Mouse (Mus musculus) embryo, embryonic 10.5 days (tissue): ENCODE data around the gene Atp6v0a4.

Source experiments
- DNase-seq: peaks from one replicate; pipeline ENCODE4 v3.0.0-alpha.2; 2015; ENCODE audit warnings: low spot score

Atp6v0a4 gene

DNA sequence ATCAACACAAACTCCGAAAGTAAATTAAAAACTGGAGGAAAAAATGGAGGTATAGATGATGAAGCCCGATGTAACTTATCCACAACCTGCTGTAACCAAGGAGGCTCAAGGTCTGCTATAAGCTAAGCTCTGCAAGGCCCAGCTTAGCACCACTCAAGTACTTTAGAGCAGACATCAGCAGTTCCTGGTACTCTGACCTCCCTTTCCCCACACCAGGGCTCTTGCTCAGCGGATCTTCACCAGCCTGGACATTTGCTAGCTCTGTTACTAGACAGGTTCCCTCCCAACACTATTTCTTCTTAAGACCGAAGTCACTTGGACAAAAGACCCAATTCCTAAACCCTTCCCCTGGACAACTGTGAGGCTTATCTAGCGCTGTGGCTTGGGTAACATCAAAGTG is 496 bp upstream of the Atp6v0a4 start:
- DNase-seq = no peak

- no peak for DNase-seq
Observed at GRCm38 (mm10) chr6:38123471-38124206, 747 bp downstream of the Atp6v0a4 start.

DNA sequence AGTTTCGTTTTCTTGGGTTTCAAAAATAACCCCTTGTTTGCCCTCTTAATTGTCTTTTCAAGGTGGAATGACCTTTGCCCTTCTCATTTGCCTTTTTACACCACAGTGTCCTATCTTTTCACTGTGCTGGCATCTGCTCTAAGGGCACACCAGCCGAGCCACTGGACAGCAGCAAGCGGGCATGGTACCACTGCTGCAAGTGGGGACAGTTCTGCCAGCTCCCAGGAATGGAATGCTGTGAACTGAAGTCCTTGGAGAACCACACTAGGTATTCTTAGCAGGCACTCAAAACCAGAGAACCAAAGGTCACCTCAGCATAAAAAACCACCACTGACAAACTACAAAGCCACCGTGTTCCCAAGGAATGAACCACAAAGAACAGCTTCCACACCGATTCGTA is 1.6 kb downstream of the Atp6v0a4 start:
- no peak for DNase-seq

DNA sequence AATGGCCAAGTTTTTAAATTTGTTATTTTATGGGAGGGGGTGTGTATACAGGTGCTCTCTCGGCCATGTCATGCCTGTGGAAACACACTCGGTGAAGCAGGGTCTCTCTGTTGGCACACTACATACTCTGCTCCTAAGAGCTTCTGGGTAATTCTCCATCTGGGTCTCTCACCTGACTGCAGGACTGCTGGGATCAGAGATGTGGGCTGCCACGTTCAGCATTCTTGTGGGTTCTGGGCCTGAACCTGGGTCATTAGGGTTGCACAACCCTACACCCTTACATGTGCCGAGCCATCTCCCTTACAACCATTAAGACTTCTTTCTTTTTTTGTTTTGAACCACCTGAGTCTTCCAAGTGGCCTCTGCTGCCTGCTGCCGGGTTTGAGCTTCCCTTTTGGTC is 2.5 kb downstream of the Atp6v0a4 start:
- no peak for DNase-seq

DNA sequence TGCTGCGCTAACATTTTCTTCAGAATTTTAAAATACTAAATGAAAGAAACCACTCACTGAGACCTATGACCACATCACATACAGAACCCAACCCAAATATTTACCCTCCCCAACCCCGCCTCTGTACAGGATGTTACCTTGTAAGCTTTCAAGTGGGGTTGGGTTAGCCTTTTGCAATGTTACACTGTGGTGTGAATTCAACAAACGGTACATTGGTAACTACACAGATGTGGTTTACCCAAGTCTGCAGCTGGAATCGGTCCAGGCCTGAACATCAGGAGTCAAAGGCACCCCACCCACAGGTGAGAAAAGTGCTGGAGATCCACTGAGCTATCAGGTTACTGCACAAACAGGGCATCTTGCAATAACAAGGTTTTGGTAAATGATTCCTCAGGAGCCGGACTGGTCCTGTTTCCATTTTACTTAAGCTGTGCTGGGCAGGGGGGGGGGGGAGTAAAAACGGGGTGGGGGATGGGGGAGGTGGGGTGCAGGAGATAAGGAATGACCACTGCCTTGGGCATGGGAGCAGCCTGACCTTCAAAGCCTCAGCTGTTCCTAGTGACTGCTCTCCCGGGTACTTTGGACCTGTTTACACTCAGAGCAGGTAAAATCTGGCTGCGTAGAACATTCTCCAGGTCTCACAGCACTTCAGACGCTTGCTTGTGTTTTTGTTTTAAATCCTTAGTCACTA is 3.6 kb downstream of the Atp6v0a4 start:
- DNase-seq = no peak

DNA sequence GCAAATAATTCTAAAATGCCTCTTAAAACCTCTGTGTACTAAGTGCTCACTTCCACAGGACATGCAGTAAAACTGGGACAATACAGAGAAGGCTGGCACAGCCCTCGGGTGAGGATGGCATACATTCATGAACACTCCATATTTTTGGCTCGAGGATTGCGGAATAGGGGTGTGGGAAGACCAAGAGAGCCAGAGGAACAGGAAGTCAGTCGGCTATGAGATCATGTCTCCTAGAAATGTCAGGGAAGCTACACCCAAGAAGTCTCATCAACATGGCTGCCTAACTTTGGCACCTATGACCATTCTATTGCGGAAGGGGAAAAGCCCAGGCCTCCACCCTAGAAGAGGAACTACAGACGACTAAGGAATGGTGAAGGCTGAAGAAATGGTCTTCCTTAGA is 6.0 kb downstream of the Atp6v0a4 start:
- DNase-seq = no peak

DNA sequence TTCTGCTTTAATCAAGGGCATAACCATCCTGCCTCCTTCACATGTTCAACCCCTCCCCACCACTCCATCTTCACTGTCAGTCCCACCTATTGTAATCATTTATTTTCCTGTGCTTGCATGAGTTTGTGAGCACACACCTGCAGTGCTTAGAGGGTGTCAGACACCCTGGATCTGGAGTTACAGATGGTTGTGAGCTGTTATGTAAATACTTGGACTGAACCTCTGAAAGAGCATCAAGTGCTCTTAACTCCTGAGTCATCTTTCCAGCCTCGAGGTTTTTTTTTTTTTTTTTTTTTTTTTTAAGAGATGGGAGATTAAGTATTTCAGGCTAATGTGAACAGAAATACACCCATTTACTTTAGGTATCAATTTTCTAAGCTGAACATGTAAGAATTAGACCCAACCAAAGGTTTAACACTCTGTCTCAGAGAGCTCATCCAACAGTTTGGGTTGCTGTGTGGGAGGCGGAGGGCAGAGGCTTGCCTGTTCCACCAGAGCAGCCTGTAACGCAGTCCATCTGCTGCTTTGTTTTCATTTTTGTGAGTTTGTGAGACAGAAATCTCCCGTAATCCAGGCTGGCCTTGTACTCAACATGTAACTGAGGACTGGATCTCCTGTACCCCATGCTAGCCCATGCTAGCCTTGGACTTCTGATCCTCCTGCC is 8.1 kb downstream of the Atp6v0a4 start:
- DNase-seq = peak; percentile 8

DNA sequence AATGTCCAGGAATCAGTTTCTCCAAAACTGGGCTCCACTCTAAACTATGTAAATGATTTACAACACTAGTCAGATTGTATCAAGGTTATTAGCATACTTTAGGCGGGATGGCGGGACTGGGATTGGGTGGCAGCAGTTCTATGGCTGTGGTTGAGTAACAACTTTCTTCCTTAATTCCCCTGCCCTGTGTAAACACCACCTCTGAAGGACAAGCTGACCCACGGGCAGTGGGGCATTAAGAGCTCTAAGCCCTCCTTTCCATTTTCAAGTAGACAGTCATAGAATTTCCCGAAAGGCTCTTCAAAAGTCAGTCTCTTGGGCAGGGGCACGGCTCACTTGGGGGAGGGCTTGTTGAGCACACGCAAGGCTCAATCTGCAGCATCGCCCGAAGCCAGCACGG is 13.5 kb downstream of the Atp6v0a4 start:
- no peak for DNase-seq

GRCm38 (mm10) chr6:38109871-38110270 is 14.5 kb downstream of the Atp6v0a4 start:
- peak; percentile 6 for DNase-seq

DNA sequence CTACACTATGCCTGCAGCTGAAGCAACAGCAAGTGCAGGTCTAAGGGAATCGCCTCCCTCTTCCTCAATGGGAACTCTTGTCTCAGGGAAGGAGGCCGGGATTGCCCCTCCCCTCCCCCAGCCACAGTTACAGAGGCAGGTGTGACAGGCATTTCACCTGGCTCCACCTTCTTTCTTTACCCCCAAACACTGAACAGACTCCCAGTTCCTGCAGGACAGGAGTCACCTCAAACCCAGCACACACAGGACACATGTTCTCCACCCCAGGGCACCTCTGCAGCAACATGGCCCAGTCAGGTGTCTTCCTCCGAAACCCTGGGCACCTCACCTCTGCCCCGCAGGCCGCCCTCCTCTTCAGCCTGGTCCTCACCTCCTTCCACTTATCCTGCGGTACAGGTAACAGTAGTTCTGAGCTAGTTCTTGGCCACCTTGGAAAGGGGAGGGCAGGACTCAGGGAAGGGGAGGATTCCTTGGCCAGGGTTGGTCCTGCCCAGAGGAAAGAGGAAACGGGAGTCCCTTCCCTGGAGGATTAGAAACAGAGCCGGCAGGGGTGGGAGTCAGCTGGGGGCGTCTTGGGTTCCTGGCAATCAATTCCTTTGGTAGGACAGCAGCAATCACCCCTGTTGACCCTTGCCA is 15.1 kb downstream of the Atp6v0a4 start, which contains the start of gene Tmem213:
TSS of gene Tmem213 (plus strand) at position 96 of the 636 bp plus-strand sequence.
- no peak for DNase-seq

- DNase-seq = no peak
Observed at GRCm38 (mm10) chr6:38108449-38108848, 15.9 kb downstream of the Atp6v0a4 start.

DNA sequence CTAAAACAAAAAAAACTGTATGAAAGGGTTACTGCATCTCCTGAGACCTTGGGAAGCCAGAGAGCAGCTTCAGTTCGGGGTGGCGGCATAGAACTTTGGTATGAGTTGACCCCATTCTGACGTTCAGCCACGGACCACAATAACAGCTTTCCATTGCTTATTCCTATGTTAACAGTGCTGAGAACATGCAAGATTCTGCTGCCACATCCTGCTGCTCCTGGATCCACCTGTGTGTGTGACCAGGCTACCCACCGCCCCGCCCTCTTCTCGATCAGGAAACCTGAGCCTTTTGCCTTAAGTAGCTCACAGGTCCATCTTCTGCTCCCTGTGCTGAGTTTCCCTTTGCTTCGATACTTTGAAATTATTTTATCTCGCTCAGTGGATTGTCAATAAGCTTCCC is 18.5 kb downstream of the Atp6v0a4 start:
- no peak for DNase-seq

- DNase-seq = no peak
Observed at GRCm38 (mm10) chr6:38103775-38104174, 20.6 kb downstream of the Atp6v0a4 start.

DNA sequence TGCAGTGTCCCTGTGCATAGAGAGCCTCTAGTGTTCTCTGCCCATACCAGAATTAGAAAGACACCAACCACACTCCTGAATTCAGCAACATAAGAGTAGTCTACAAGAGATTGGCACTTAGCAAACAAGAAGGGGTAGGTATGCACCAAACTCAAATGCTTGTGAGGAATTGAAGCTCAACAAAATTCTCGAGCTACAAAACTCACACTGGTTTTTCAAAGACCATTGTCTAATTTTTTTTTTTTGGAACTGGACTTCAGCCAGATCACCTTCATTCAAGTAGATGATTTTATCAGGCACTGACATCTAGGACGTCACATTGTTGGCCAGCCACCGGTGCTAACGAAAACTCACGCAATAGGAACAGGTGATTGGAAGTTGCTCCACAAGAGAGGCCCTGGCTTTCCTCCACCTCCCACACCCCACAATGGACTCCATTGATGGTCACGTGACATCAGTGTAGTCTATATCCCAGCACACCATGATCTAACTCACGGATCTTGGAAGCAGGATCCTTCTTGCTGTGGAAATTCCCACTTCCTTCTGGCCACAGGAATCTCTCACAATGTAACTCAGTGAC is 22.1 kb downstream of the Atp6v0a4 start:
- DNase-seq = no peak

DNA sequence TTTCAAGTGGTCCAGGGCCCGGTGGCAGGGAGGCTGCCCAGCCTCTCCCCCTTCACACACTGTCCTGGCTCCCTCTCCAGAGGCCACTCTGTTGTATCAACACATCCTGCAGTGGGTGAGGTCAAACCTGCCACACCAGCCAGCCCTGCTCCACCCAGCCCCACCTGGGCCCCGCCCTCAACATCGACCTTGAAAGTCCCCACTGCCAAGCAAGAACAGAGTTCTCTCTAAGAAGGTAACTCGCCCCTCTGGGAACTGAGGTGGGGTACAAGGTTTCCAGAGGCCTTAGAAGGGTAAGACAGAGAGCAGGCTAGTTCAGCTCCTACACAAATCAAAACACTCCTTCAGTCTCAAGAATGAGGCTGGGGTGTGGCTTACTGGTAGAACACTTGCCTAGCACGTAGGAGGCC is 27.4 kb downstream of the Atp6v0a4 start:
- DNase-seq = no peak

DNA sequence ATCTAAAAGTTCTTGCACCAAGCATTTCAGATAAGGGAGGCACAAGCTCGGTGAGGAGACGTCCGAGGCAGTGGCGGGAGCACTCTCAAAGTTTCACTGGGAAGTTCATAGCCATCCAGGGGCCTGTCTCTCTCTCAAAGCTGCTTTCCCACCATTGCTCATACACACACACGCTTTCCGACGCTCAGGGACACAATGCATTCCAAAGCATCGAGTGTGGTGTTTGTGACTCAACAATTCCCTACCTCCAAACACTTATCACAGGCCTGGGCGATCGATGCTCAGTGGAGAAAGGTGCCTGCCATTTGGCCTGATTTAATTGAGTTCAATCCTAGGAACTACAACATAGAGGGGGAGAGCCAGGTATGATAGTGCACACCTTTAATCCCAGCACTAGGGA is 29.7 kb downstream of the Atp6v0a4 start:
- no peak for DNase-seq

- no peak for DNase-seq
Observed at GRCm38 (mm10) chr6:38092539-38092938, 31.8 kb downstream of the Atp6v0a4 start.

DNA sequence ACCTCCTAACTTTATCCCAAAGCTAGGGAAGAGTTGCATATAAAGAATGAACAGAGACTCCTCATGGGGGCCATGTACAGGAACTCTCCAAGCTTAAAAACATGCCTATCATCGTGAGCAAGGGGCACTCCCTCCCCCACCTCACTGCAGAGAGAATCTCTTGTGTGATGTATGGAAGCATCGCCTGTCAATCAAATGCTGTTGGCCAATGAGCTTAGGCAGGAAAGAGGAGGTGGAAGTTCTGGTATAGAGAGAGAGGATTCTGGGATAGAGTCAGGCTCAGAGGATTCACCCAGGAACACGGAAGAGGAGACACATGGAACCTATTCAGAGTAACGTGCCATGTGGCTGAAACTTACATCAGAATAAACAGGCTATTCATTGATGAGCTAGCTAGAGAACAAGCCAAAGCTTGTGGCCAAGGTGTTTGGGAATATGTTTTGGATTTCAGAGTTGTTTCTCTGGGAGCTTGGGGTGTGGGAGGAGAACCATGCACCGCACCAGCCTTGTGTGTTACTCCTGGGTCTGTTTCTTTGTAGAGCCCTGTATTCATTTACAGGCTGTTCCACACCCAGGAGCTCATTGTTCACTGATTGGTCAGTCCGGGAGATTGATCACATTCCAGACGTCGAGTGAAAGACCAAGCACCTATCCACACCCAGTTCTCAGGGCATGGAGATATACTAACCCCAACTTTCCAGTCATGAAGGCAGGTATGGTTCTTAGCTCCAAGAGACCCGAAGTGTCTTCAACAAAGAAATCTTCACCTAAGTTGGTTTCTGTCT is 37.0 kb downstream of the Atp6v0a4 start:
- no peak for DNase-seq

DNA sequence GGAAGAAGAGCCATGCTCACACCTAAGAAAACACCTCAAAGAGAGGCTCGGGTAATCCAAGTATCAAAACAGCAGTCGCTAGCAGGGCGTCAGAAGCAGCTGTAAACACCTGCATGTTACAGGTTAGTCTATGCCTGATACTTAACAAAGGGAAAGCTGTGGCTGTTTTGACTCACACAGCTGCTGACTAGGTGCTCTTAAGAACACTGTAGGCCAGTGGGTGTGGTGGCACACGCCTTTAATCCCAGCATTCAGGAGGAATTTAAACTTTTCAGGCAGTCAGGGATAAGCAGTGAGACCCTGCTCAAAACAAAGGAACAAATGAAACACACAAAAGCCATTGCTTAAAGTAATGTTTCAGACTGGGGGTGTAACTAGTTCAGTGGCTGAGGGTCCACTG is 41.2 kb downstream of the Atp6v0a4 start:
- no peak for DNase-seq

GRCm38 (mm10) chr6:38081727-38082341 is 42.6 kb downstream of the Atp6v0a4 start:
- DNase-seq = peak; percentile 20

DNA sequence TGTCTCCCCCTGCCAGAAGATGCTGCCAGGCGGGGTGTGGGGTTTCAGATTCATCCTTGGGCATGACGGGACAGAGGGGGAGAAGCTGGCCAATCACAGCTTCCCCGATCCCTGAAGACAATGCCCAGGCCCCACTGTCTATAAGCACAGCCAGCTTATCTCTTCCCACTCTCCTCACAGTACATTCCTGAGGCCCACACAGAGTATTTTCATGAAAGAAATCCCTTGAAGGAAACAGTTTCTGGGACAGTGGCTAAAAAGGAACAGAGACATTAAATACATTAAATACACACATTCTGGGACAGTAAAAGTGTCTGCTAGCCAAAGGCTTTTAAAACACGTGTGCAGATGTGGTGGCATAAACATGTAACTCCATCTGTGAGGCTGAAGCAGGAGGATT is 44.0 kb downstream of the Atp6v0a4 start:
- no peak for DNase-seq
